Mouse (Mus musculus) layer of hippocampus, adult 9-11 months (tissue): ENCODE results near the gene Ripor2.

Source experiments
- DNase-seq: peaks from one replicate; pipeline ENCODE4 v3.0.0; 2022

The Ripor2 gene

DNA sequence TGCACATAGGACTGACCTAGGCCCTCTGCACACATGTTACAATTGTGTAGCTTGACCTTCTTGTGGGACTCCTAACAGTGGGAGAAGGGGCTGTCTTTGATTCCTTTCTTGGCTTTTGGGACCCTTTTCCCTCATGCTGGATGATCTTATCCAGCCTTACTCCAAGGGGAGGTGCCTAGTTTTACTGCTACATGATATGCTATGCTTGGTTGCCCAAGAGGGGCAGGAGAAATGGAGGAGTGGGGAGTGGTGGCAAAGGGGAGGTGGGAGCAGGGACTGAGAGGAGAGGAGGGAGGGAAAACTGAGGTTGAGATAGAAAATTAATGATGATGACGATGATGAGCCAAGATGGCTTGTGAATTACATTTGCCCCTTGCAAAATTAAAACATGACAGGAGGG, 37.7 kb downstream of the Ripor2 start:
- DNase-seq: no peak

DNA sequence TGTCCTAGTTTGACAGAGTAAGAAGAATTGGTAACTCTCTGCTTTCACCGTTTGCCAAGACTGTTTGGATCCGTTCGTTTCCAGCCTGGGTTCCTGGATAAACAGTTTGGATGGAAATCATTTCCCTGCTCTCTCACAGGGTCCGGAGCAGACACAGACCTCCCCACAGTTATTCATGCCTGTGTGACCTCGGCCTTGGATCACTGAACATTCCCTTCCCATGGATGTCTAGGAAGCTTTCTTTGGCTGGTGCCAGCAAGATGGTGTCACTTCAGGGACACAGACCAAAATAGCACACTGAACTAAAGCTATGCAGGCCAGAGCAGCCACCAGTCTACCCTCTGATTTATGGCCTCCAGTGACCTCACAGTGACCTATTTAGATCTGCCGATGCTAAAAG, 38.5 kb downstream of the Ripor2 start:
- DNase-seq: no peak

DNA sequence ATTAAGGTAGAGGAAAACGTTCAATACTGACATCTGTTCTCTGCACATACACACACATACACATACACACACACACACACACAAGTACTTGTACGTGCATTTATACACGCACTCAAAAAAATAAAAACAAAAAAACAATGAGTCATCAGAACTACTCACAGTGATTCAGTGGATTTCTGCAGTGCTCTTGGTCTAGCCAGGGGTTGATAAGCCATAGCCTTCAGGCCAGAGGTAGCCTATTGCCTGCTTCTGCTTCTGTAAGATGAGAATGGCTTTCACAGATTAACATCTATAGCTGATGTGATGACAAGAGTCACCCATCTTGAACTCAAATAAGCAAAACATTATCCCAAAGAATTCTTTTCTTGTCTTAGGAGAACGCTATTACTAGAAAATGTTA, 41.6 kb downstream of the Ripor2 start:
- no peak for DNase-seq

DNA sequence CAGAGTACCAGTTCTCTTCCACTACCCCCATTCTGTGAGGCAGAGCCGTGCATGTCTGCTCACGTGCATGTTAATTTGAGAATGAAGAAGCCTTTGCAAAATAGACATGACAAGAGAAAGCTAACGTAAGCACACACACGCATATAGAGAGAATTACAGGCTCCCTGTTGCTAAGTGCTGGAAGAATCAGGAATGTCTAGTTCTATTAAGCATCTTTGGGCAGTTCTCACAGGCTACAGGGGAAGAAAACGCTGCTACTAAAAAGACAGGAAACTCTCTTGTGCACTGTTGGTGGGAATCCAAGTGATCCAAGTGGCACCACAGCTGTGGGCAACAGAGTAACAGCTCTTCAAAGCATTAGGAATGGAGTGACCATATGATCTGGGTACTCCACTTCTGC, 43.1 kb downstream of the Ripor2 start:
- DNase-seq: no peak

DNA sequence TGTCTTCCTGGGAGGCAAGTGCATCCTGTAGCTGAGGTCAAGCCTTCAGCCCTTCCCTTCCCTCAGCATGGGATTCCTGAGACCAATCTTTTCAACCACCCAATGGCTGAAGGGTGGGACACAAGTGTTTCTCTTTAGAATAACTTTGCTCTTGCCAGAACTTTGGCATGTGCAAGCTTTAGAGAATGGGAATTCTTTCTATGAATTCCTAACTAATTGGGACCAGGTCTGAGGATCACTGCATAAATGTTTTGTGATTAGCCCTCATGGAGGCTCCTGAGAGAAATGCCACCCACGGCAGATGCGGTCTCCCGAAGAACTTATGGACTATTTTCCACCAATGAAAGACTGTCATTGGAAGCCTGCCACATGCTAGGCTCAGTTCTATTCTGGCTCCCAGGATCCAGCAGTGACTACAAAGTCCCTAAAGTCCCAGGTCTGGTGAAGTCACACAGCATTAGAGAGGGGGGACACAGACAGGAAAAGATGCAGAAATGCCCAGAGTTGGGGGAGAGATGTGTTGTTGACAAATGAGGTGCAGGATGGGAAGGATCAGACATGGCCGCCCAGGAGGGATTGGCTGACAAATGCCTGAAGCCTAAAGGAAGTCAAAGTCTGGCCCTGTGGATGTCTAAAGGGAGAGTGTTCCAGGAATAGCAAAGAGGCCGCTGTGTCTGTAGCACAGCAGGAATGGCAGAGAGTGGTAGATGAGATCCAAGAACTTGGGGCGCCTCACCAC, 44.9 kb downstream of the Ripor2 start:
- no peak for DNase-seq

DNA sequence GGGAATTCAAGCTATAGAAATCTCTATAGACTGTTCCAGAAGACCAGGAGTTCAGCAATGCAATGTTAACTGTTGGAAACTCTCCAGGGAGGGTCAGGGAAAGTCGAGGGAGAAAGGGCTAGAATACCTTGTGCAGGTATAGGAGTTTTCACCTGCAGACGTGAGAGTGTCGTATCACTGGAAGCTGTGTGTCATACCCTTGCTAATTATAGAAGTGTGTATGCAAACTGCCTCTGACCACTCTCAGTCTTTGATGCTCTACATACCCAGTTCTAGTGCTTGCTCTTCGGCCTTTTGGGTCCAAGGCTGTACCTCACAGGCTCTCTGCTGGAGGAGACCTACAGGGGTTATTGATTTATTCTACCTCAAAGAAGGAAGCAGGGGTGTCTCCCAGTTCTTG, 46.2 kb downstream of the Ripor2 start:
- DNase-seq: no peak

DNA sequence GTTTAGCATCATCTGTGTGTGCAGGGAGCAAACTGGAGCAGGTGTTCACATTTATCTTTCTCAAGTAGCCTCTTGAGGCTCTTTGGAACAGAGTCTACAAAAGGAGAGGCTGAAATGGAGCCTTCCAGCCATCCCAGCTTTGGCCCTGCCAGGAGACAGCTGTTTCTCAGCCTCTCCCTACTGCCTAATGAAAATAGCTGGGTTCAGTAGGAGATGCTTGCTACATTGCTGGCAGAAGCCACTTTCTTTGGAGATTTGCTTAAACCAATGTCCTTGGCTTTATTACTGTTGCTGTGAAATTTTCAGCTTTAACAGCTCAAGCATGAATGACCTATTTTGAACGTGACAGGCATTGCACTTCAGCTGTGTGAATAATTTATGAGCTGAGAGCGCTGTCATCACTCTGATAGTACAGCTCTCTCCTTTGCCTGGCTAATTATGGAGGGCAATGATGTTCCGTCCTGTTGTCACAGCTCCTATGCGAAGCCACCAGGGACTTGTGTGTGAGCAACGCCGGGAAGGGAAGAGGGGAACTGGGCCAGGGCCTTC, 47.2 kb downstream of the Ripor2 start:
- no peak for DNase-seq

DNA sequence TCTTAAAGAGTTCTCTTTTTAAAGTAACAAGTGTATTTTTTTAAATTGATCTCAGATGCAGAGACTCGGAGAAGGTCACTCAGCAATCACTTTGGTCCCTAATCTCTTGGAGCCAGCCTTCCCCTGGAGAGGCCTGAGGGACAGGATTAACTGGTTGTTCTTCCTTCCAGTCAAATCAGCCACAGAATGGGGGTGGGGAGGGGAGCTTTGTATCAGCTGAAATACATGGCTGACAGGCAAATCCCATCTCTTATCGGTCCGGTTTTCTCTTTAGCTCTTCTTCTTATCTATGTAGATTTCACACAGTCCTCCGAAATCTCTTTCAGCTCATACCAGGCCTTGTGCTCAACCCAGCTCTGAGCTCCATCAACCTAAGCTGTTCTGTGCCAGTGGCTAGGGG, 48.4 kb downstream of the Ripor2 start:
- no peak for DNase-seq

DNA sequence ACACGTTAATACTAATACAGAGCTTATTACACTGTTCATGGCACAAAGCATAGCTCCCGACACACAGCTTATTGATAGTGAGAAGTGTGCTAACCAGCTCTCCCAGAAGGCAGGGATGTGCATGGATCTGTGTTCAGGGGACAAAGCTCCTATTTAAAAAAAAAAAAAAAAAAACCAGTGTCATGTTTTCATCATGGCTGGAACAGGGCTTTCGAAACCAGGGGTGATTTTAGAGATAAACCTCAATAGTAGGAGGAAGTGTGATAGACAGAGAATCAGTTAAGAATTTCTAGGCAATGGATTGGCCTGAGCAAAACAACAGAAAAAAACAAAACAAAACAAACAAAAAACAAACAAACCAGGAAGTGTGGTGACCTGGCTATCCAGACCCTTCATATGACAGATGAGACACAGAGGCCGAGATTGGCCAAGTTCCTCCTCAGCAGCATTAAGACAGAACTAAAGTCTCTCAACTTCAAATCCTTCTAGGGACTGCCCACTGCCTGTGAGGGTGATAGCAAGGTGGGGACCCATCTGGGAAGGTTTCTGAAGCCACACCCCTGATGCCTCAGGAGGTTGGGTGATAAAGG, 51.1 kb downstream of the Ripor2 start:
- DNase-seq: no peak

DNA sequence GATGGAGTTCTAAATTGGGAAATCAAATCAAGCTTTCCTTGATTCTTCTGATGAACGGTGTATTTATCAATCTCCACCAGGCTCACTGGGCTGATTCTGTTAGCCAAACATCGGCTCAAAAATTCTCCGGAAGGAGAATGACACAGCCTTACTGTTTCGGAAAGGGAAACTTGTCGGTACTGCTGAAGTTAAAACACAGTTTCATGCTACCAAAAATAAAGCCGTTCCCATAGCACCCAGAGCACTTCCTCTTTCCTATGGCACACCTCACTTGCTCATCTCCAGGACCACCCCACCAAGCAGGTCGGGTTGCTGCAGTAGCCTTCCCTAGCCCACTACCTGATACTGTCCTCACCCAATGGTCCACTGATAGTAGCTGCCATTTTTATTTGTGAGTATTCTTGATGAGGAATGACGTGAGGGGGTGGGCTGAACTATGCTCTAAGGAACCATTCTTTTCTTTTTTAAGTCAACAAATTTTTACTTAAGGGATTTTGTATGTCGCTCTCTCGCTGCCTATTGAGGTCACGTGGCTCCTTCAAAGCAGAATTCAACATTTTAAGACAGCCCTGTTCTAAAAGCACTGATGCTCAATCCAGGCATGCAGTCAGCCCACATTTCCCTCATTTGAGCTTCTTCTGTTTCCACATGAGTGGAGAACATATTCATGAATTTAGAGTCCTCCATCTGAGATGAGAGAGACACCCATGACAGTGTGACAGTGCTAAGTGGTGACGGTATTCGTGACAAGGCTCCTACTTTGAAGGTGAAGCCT, 52.5 kb downstream of the Ripor2 start:
- no peak for DNase-seq

DNA sequence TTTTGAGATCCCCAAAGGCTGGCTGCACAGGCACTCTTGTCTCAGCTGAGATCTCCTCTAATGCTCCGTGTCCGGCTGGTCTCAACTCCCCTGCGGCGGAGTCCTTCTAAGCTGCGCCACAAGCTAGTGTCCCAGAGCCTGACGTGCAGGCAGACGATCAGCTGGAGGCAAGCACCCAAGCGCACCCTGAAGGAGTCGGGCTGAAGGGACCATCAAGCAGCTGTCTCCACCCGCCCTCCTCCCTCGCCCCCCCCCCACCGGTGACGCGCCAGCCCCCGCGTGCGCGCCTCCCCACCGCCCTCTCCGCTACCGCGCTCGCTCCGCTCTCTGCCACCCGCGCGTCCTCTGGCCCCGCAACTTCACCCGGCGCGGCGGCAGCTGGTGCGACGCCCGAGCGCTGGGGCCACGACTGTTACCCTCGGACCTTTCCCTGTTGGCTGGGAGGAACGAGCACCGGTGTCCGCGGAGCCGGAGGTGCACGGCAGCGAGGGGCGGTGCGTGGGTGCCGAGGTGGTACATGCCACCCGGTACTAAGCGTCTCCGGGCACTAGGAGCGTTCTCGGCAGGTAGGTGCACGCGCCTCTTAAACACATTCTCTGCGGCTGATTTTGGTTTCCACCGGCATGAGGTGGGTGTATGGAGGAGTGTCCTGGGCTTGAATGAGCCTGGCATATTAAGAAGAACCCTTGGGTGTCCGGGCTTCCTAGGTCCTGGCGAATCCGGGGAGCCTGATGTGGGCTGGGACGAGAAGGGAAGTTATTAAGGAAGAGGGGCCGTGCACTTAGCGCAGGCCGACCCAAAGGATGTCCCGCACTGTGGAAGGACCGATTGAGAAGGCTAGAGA, 56.6 kb downstream of the Ripor2 start:
- DNase-seq: peak; percentile 39

DNA sequence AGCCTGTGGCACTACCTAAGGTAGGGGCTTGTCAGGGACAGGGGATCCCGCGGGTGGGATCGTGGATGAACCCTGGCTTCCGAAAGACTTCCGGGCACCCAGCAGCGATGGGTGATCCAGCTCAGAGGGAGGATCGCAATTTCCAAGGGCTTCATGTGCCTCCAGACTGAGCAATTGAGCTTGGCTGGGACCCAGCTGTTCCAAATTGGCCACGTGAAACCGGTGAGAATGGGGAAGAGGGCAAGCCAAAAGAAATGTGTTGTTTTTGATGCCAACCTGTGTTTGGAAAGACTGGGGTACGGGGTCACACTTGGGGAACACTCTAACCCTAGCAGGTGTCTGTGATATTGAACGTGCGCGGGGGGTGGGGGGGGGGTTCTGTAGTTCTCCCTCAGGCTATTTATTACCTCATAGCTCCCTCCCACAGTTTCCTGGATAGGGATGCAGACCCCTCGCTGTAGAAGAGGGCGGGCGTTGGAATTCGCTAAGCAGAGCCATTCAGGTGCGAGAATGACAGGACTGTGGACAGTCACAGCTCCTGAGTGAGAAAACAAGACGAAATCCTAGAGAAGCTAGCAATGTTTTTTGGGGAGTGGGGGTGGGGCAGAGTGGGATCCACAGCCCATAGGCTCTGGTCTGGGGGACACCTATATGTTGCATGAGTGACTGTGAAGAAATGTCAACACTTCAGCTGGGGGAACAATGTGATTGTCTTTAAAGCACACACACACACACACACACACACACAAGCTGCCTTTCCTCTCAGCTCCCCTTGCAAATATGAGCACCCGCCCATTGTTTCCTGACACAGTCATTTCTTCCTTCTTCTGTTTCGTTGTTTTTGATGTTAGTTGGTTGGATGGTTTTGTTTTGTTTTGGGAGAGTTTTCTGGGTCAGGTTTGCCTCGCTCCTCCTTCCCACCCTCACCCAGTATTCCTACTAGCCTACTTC, 57.5 kb downstream of the Ripor2 start:
- no peak for DNase-seq

DNA sequence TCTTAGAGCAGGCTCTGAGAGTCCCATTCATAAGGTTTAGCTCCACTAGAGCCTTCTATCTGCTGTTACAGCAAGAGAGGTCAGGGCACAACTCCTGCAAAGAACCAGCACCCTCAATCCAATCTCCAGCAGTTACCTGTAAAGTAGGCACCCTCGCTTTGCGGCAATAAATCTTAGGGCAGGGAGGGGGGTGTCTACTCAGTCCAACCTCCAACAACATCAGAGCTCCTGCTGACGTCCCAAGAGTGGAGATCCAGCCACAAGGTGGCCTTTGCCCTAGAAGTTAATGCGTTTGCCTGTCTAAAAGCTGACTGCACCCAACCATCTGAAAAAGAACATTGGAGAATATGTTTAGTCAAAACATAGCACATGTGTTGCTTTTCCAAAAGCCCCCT, 58.2 kb downstream of the Ripor2 start:
- DNase-seq: no peak

DNA sequence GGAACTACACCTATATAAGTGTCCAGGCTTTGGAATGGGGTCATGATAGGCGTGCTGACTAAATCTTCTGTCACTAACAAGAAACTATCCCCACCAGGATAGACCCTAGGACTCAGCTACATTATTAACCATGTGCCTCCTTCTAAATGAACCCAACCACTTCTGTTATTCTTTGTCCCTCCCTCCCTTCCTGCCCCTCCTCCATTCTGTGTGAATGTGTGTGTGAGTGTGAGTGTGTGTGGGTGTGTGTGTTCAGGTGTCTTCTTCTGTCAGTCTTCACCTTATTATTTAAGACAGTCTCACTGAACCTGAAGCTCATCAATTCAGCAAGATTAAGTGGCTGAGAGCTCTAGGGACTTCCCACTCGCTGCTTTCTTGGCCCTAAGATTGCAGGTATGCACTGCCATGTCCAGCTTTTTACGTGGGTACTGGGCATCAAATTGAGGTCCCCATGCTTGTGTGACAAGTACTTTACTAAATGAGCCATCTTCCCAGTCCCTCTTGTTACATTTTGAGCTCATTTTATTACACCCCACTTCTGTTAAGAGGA, 58.9 kb downstream of the Ripor2 start:
- no peak for DNase-seq

DNA sequence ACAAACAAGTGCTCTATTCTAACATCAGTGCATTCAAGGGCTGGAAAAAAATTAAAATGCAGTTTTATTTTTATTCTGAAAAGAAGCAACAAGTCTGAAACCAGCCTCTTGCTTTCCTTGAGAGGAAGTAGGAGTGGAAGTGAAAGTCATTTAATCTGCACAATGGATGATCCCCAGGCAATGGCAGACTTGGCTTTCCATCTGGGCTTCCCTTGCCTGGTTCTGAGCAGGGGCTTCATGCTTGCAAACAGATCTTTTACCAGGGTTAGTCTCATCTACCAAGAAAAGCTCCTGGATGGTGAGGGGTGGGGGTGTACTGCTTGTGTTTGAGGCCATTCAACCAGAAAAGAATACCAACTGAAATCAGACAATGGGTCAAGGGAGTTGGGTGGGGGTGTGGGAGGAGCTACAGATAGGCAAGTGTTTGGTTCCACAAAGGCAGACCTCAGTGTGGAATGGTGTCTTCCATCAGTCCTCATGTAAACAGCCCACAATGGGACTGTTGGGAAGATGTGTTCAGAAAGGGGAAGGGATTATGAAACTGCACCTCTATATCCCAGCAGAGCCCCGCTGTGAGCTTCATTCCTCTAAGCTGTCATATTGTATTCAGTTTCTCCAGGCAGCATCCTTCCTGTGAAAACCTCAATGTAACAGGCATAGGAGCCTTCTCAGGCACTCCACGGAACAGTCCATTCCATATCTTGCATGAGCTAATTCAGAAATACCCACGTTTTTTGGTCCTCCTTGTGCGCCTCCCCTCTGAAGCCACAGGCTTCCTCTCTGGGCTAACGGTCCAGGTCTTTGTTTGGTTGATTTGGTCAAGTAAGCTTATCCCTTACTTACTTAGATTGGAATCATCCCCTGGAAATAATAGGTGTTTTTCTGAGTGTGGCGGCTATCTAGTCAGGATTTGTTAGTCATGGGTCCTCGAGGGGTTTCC, 59.8 kb downstream of the Ripor2 start:
- no peak for DNase-seq

DNA sequence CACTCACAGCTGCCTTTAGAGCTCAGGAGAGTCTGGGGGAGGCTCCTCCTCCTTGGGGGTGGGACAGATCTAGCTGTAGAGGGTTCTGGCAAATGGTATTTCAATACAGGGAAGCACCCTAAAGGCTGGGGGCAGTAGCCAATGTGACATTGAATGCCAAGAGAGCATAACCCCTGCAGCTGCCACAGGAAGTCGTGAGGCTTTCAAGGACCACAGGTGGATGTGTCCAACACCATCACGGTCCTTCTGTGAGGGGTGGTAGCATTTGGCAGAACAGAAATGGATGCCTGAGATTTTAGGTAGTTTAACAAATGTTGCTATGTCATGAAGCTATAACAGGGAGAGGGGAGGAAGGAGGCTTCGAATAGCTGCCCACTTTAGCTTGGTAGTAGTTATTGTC, 63.2 kb downstream of the Ripor2 start:
- no peak for DNase-seq

DNA sequence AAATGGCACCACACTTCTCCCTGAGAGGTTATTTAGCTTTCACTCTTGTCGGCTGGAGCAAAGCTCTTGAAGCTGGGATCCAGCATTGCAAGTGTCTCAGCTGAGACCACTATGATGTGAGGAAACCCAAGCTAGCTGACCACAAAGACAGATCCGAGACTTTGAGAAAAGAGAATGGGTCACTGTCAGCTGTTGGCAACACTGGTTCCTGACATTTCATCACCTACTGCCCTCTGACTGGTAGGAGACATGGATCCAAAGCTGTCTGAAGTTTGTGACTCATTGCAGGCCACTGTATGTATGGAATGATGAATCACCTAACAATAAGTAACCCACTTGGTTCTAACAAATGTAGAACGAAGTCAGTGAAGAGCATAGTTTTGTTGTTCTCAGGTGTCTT, 64.3 kb downstream of the Ripor2 start:
- no peak for DNase-seq

DNA sequence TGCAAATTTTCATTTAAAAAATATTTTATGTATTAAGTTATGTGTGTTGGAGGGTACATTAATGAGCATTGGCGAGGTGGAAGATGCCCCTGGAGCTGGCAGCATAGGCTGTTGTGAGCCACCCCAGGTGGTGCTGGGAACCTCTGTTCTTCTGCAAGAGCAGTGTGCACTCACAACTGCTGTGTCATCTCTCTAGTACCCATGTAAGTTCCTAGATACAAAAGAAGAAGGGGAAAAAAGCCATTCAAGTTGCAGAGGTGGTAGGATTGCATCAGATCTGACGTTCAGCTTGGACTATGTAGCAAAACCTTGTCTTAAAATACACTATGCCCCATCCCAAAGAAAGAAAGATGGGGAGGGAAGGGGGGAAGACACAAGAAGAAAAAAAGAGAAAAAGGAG, 65.5 kb downstream of the Ripor2 start:
- no peak for DNase-seq

DNA sequence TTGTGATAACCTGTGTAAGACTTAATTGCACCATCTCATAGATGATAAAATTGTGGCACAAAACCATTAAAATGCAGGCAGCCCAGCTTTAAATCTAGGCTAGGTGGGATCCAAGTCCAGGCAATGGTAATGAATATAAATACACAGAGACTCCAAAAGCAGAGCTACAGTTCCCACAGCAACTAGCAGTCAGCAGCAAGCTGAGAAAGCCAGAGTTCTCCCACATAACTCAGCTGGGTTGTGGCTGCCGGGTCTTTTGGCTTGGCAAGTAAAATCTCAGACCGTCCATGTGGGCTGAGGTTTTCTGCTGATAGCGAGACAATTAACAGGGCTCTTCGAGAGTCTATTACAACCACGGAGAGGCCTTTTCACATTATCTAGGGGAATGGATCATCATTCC, 66.0 kb downstream of the Ripor2 start:
- DNase-seq: no peak

DNA sequence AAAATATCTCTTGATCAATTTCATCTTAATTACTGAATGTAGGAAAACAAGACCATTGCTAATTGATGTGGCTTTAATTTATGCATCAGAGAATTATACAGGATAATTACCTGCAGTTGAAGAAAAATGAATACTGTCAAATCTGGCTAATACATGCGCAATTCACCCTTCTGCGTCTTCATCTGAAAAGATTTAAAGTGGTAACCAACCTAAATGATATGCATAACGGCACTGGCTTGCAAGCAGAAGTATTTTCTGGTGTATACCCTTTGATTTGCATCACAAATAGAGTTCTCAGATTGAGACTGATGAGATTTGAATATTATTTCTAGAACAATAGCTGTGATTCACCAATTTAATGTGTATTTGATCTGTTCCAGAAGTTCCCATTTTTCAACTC, 66.7 kb downstream of the Ripor2 start:
- DNase-seq: no peak
